Mouse (Mus musculus) kidney, adult 8-10 months (tissue): ENCODE data around the gene Myl7.
"Not testable (repeated sequence)": the region's sequence is repeated elsewhere in the genome, so short reads cannot be mapped to it uniquely, and the experiment has no call there.

ENCODE experiments used
- DNase-seq, 2 experiments: peaks; one replicate each; pipeline ENCODE4 v3.0.0; 2022

Myl7 gene

DNA sequence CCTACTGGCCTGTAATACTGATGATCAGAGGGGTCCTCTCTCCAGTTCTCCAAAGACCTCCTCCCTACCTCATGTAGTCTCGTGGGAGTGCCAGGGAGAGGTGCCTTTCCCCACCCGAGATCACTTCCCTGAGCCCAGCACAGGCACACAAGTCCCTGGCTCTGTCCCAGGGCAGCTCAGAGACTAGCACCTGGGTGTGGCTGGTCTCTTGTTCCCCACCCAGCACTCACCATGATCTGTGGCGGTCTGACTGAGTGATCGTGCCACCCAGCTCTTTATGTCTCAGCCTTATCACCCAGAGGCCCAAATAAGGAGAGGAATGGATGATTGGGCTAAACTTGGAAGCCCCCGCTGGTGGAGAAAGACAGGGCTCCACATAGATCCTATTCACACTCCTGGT is at the start of gene Myl7:
Myl7 (minus strand) TSS at position 252 of the 400 bp plus-strand sequence.
- no peak for DNase-seq

DNA sequence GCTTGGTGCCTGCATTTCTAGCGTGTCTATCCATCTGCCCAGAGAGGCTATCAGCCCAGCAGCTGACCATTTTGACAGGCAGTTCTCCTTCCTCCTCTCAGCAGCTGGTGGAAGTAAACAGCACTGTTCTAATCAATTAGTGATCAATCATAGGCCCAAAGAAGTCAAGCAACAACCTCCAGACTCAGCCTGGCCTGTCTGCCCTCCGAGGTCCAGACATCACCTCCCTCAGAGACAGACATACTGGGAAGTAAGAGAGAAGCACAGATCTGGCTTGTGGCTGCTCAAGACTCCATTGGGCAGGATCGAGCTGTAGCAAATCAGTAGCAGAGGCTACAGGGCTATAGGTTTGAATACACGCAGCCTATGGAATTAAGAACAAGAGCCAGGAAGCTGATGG is 49.2 kb upstream of the Myl7 start:
- DNase-seq: no peak

DNA sequence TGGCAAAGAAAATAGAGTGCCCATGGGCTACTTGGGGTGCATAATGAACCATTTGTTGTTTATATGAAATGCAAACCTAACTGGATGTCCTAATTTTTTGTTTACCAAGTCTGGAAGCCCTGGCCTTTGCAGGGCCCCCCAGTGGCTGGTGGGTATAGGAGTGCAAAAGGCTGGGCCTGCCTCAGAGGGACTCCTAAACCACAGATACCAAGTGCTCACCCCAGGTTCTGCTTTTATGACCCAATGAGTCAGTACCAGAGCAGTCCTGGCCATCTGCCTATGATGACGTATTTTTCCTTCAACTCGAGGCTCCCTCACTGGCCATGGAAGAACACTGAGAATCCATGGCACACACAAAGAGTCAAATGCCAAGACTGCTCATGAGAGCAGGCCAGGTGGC is 46.5 kb upstream of the Myl7 start:
- no peak for DNase-seq

DNA sequence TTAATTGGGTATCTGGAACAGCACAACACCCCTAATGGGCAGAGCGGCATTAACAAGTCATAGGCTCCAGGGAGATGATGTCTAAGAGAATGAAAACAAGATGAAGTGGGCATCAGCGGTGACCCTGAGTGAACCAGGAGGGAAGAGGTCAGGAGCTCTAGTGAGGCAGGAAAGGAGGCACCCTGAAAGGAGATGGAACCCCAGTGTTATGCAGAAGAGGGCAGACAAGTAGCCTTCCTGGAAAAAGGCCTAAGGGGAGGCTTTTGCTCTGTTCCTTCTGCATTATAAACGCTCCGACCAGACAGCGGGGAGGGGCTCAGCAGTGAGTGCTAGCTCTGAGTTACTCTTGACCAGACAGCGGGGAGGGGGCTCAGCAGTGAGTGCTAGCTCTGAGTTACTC is 44.4 kb upstream of the Myl7 start:
- no peak for DNase-seq

DNA sequence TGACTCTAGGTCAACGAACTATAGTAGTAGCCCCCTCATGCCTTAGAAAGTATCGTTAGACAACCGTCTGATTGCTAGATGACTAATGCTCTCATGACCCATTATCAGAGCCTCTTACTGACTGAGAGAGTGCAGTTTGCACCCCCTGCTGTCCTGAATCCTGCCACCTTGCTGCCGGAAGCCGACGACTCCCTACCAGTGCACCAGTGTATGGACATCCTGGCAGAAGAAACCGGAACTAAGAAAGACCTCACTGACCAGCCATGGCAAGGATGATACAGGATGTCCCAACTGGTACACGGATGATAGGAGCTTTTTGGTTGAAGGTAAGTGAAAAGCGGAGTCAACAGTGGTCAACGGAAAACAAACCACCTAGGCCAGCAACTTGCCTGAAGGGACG is 35.9 kb upstream of the Myl7 start:
- DNase-seq: not testable (repeated sequence)

DNA sequence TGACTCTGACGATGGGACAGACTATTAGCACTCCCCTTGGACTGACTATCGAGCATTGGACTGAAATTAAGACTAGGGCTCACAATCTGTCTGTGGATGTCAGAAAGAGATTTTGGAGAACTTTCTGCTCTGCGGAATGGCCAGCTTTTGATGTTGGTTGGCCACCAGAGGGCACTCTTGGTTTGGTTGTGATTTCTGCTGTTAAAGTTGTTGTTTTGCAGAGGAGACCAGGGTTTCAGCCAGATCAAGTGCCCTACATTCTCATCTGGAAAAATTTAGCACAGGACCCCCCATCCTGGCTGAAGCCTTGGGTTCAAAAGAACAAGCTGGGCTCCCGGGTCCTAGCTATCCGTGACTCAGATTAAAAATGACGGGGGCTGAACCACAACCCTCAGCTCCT is 33.4 kb upstream of the Myl7 start:
- DNase-seq: peak in 1 of 2 experiments; percentile 36

DNA sequence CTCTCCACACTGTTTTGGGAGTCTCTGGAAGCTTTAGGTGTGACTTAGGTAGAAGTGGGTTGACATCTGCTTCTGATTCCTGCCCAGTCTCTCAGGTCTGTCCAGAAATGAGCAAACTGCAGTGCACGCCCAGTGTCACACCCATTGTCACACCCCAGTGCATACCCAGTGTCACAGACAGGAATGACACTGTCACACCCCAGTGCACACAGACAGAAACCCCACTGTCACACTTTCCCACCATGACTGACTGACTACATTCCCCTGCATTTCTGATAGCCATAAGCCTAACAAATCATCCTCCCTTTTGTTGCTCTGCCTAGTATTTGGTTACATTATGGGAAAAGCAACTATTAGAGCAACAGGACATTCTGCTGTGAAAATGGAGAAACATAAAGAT is 32.0 kb upstream of the Myl7 start:
- DNase-seq: no peak

DNA sequence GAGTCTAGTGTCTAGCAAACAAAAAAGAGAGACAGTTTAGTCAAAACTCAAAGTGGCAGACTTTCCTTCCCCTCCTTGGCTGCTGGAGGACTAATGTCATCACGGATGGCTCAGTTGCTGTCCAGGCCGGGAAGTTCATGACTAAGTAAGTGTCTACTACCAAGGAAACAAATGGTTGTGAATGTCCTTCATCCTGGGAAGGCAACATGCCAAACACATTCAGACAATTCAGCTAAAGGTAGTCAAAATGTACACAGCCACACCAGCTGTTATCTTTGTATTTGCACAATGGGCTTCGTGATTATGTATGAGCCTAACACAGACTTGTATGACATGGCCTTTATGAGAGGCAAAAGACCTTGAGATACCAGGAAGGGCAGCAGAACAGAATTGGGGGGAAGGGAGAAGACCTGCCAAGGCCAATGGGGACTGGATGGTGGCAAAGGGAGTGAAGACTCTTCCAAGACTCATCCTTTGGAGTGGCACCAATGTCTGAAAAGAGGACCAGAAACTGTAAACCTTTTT is 28.2 kb upstream of the Myl7 start:
- DNase-seq: no peak

DNA sequence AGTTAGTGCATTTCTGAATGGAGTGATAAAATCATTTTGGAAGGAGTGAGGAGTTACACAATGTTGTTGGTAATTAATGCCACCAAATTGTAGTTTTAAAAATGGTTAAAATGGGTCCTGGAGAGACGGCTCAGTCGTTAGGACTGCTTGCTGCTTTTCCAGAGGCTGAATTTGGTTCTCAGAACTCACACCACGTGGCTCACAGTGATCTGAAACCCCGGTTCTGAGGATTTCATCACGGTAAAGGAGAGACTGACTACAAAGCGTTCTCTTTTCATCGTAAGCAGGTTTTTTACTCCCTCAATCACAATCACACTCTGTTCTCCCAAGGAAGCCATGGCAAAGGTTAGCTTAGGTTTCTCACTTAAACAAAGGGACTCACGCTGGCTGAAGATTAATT is 26.1 kb upstream of the Myl7 start:
- no peak for DNase-seq

DNA sequence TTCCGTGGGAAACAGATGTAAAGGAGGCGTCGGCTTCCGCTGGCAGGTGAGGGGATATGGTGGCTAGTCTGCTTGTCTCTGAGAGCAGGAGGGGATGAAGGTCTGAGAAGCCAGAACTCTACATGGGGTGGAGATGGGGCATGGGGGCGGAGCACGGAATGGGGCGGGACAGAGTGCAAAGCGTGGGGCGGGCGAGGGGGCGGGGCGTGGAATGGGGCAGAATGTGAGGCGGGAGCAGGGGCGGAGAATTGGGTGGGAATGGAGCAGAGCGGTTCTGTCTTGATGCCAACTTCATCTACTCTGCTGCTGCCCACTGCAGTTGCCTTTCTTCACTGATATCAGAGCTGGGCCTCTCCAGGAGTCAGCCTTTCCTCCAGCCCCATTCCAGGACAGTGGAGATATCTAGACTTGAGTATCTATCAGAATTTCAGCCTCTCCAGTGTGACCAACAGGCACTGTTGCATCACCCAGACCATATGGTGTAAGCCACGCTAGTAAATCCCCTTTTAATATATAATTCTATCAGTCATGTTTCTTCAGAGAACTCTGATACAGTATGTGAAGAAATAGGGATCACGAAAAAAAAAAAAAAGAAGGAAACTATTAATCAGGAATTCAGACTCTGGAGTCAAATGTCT is 21.9 kb upstream of the Myl7 start:
- no peak for DNase-seq

DNA sequence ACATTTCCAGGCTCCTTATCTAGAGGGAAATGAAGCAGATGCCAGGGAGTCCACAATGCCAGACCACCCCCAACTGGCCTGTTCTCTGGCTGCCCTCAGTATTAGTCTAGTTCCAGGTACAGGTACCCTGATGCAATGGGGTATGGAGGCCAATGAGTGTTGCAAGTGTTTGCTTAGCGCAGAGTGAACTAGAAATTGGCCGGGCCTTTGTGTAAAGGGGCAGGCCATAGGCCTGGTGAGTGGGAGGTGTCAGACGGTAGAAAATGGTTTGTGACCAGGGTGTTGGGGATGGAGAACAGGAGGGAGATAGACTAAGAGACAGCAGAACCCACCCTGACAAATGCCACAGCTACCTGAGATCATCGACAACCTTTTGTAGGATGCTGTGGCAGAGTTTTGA is 21.0 kb upstream of the Myl7 start:
- DNase-seq: no peak

DNA sequence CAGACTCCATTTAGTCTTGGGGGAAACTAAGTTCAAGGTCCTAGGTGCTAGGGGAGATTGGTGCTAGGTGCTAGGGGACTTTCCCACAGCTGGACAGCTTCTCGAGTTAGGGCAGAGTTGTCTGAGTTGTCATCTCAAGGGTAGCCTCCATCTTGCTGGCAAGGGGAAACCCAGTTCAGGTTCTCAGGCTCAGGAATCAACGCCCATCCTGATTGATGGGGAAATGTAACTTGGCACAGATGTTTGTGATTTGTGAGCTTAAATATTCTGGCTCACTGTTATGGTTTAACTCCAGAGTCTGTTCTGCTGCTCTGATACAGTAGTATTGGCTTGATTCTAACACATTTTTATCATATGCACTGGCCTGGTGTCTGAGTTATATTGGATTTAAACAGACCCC is 19.5 kb upstream of the Myl7 start:
- DNase-seq: no peak

DNA sequence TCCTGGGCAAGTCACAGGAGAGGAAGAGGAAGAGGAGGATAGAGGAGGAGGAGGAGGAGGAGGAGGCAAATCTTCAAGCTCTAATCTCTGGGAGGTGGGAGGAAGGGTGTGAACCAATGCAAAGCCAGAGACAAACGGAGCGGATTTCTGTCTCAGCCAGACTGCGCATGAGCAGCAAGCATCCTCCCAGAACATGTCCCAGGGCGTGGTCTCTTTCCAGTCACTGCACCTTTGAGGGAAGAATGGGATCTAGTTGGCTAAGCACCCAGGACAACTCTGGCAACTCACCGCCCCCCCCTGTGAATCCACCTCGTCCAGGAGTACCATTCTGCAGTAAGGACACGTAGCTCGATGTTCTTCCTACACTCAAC is 17.6 kb upstream of the Myl7 start:
- DNase-seq: no peak

DNA sequence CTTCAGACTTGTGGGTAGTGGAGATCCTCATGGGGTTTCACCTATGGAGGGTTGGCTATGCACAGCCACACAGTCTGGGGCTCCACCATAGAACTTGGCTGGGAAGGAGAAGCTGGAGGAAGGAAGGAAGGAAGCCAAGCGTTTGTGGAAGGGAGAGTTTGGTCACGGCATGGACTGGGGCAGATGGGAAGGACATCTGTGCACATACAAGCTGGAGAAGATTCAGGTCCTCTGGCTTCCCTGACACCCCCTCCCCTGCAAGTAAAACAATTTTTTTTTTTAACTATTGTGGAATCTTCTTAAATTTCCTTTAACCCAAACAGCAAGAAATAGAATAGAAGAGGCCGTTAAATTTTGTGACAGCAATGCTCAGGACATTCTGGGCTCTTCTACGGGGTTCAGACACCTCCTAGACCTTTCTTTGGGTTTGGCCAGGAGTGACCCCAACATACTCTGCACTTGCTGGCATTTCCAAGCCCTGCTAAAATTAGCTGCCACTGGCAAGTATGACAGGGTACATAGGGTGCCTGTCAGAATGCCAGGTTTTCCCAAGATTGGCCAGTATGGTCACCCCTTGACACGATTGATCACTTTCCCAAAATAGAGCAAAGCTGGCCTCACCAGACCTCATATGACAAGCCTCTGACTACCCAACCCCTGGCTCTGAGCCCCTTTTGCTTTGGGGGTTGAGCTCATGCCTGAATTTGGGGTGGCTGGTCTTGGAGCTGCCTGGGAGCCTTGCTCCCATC is 17.0 kb upstream of the Myl7 start:
- DNase-seq: no peak

DNA sequence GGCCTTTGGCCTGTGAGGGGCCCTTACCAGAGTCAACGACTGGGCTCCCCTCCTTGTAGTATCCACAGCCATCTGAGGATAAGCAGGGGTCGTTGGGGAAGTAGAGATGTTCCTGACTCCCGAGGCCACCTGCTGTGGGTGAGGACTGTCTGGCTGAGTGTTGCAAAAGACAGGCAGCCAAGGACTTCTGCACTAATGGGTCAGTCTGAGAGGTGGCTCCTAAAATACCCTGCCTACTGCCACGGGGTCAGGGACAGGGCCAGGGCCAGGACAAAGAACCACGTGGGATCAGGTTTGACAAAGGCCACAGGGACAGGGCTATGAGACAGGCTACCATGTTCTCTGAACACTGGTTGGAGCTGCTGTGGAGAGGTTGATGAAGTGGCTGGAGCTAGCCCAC is 16.4 kb upstream of the Myl7 start:
- no peak for DNase-seq

DNA sequence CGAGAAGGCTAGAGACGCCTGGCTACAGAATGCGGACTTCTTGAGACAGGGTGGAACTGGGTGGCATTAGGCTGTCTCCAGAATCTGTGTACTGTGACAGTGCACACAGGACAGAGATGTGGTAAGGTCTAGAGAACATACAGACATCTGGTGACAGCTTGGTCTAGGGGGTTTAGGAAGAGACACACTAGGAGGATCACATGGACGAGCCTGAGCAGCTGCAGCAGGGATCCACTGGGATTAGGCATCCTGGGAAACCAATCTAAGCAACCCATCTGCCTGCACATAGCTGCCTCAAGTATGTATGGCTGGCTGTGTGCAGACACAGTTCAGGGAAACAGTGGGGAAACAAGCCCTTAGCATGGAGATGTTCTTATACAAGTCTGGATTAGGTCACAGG is 15.4 kb upstream of the Myl7 start:
- DNase-seq: no peak

DNA sequence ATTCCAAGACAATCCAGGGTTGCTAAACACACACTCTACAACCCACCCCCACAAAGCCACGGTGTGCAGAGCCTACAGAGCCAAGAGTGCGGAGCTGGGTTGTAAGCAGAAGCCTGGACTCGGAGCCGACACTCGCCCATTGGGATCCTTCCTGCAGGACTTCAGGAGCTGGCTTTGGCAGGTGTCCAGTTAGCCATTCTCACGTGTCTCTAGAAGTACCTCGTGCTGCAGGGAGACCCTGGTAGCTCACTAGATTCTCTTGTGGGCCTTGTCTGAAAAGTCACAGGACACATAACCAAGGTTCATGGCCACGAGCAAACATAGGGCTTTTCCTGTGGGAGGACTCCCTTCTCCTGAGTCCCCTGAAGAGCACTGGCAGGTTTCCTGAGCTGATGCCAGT is 14.7 kb upstream of the Myl7 start:
- DNase-seq: no peak

DNA sequence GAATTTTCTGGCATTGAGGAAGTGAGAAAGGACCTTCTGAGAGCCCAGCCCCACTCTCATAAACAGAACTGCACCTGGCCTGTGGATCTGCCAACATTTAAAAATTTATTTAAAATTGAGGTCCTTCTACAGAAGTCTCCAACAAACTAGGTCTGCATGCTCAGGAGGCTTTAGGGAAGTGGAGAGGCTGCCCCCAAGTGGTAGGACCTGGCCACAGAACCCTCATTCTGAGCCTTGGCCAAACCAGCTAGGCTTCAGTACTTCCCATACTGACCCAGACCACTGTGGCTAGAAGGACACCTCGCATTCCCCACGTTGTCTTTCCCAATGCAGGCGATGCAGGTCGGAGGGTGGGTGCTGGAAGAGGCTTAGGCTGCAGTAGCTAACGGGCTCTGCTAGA is 14.1 kb upstream of the Myl7 start:
- peak in 1 of 2 experiments; percentile 59 for DNase-seq

DNA sequence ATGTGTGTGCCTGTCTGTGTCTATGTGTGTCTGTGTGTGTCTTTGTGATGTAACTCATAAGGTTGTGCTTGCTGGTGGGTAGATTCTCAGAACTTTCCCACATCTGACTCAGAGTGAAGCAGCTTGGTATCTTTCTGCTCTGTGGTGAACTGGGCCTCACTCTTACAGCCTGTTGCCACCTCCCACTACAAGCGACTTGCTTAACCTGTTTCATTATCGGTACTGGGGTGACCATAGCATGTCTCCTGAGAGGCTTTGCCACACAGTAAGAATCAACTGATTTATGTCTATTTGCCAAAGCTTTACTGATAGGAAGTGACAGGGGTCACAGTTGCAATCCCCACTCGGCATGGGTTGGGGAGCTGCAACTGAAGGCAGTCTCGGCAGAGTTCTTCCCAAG is 10.1 kb upstream of the Myl7 start:
- DNase-seq: no peak

DNA sequence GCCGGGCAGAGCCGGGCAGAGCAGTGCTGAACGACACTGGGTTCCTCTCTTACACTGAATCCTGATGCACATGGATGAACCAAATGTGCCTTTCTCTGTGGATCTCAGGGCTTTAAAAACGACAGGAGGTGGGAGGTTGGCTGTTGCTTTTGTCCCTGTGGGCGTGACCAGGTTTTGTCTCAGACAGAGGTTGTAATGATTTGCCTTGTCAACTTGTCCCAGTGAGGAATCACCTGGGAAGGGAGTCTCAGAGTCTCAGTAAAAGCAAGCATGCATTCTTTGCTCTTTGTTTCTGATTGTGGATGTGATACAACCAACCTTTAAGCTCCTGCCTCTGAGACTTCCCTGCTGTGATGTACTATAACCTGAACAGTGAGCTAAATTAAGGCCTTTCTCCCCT is 8.5 kb upstream of the Myl7 start:
- no peak for DNase-seq

DNA sequence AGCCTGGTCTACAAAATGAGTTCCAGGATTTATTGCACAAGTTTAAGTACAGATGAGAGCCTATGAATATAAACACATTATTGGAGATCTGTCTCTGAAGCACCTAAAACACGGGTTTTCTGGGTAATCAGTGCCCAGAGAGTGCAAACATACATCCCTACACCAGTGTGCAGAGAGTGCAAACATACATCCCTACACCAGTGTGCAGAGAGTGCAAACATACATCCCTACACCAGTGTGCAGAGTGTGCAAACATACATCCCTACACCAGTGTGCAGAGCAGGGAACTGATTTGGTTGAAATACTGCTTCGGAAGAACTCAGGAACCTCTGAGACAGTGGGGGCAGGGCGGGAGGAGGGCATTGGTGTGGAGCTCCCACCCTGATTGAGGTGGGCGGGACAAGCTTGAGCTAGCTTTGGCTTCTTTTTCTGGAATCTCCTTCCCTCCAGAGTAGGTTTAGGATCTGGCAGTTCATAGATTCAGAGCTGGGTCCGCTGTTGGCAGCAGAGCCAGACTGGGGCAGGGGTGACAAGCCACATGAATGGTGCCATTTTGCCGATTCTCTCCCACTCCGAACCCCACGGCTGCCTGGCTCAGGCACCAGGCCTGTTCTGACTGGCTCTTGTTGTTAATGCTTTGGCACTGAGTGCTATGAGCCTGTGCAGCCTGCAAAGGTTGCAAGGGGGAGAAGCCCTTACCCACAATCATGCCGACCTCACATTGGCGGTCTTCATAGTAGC is 7.4 kb upstream of the Myl7 start:
- no peak for DNase-seq

DNA sequence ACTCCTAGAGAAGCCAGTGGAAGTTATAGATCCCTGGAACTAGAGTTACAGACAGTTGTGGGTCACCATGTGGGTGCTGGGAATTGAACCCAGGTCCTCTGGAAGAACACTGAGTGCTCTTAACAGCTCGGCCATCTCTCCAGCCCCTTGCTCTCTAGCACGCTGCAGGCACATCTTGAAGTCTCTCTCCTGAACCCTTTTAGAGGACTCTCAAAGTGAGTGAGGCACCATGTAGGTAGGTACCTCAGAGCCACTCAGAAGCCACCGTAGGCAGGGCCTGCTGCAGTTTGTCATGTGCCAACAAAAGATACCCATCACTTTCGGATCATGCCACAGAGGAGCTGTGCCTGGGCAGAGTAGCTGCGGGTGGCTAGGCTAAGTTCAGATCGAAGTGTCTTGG is 6.3 kb upstream of the Myl7 start:
- no peak for DNase-seq

DNA sequence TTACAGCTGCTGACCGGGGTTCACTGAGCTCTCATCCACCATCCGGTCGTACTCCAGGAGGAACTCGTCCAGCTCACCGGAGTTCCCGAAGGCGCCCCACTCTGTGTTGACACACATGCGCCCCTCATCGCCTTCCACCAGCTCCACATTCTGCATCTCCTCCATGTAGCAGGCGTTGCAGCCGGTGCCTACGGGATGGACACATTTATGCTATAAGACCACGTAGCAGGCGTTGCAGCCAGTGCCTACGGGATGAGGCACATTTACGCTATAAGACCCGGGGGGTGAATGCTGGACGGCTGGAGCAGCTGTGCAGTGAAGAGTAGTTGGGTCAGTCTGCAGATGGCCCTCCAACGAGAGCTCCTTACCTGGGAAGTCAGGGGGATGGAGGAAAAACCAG is 5.8 kb upstream of the Myl7 start:
- no peak for DNase-seq

DNA sequence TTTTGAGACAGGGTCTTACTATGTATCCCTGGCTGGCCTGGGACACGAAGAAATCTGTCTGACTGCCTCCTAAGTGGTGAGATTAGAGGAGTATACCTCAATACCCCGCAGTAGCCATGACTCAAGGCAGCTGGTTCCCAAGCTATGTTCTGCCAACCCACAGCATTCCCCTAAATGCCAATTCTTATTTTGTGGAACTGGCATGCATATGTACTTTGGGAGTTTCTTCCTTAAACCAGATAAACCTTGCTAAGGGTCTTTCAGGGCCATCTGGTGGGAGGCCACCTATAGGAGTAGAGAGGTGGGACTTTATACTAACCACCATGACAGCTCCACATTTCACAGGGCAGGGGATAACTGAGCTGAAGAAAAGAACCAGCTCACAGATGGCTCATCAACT is 5.3 kb upstream of the Myl7 start:
- DNase-seq: no peak
